Mouse (Mus musculus) midbrain, embryonic 13.5 days (tissue): ENCODE measurements around the gene Cyp2ab1. TPM values are rescaled to one million over a fixed set of nuclear protein-coding genes. Genes with fewer than 3 reads are reported as not detected.
"Not testable (repeated sequence)": the region's sequence is repeated elsewhere in the genome, so short reads cannot be mapped to it uniquely, and the experiment has no call there.

Experiments
- ATAC-seq: fragments of 200-750 bp; cut with Nextera tagmentation; 2 replicates; pipeline ENCODE4 v1.8.0; 2017; ENCODE audit warnings: mild to moderate bottlenecking, moderate TSS enrichment, moderate library complexity
- H3K27ac ChIP-seq: fragments of 300-500 bp; sonication (generic); 2 replicates; pipeline ENCODE4 v1.5.1; 2015; ENCODE audit warnings: inconsistent platforms, mild to moderate bottlenecking, moderate library complexity
- H3K27me3 ChIP-seq: fragments of 300-500 bp; sonication (generic); 2 replicates; pipeline ENCODE4 v1.6.1; 2015; ENCODE audit warnings: mild to moderate bottlenecking, inconsistent platforms
- H3K36me3 ChIP-seq: fragments of 300-500 bp; sonication (generic); 2 replicates; pipeline ENCODE4 v1.6.1; 2015; ENCODE audit warnings: mild to moderate bottlenecking, inconsistent platforms
- H3K4me1 ChIP-seq: fragments of 300-500 bp; sonication (generic); replicated peaks from 2 replicates; pipeline ENCODE4 v1.6.1; 2015; ENCODE audit warnings: inconsistent platforms
- H3K4me2 ChIP-seq: fragments of 300-500 bp; sonication (generic); replicated peaks from 2 replicates; pipeline ENCODE4 v1.6.1; 2015; ENCODE audit warnings: moderate library complexity, mild to moderate bottlenecking, inconsistent platforms
- H3K4me3 ChIP-seq: fragments of 300-500 bp; sonication (generic); replicated peaks from 2 replicates; pipeline ENCODE4 v1.5.1; 2015; ENCODE audit warnings: mild to moderate bottlenecking, inconsistent platforms
- H3K9ac ChIP-seq: fragments of 300-500 bp; sonication (generic); replicated peaks from 2 replicates; pipeline ENCODE4 v1.6.1; 2015; ENCODE audit warnings: mild to moderate bottlenecking, inconsistent platforms
- H3K9me3 ChIP-seq: fragments of 300-500 bp; sonication (generic); 2 replicates; pipeline ENCODE4 v1.6.1; 2016; ENCODE audit warnings: mild to moderate bottlenecking, inconsistent platforms
- WGBS: fragments of 180-500 bp; shearing (Covaris S2); methylation state at CpG from one replicate; pipeline ENCODE4 v1.1.7; 2015; 5-methylcytosine and 5-hydroxymethylcytosine counted together
- polyA plus RNA-seq: library from polyadenylated mRNA; unstranded; fragments of >200 nt; fragmentation: Nextera tagmentation; extraction: Ambion mirVana; gene quantifications from 2 replicates; pipeline ENCODE4 v1.2.1, GENCODE M21; 2015

Cyp2ab1 gene
- not detected in 2 replicates for polyA plus RNA-seq

- no peaks in the 10 kb centered on the region for H3K9me3 ChIP-seq
- no peak within 1 kb of the TSS for H3K4me2 ChIP-seq
- no peaks in the 10 kb centered on the region for H3K4me1 ChIP-seq
- no peak for ATAC-seq
- no peak within 1 kb of the TSS for H3K4me3 ChIP-seq
- no peaks in the 10 kb centered on the region for H3K27me3 ChIP-seq
- H3K36me3 ChIP-seq = peaks cover 21% of the 10 kb centered on the region
- H3K27ac ChIP-seq = no peak within 1 kb of the TSS
- no peak within 1 kb of the TSS for H3K9ac ChIP-seq
- WGBS = 81% methylated on average over 5 of the region's 5 CpGs
Observed at GRCm38 (mm10) chr16:20325286-20325685, at the start of gene Cyp2ab1. Gene Cyp2ab1, minus strand, starts transcription at chr16:20325404.

DNA sequence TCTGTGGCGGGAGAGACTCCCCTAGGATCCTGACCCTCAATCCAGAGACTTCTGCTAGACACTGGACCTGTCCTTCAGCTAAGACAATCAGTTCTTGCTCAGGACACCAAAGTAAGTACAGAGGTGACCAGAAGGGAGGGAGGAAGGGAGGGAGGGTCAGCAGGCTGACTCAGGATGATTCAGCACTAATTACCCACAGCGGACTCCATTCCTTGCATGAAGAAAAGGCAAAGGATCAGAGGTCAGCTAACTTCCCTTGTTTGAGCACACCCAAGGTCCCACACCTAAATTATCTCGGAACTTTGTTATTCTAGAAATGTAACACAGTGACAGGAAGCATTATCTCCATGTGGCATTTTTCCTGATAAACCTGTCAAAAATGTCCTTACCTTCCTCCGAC, 46.5 kb upstream of the Cyp2ab1 start:
- Histone ChIP-seq H3K9me3 (no peaks in the 10 kb centered on the region), H3K4me3 (no peak overlapping the region), H3K9ac (no peak overlapping the region), H3K36me3 (peaks cover 91% of the 10 kb centered on the region), H3K27ac (no peak overlapping the region), H3K4me2 (no peak overlapping the region), H3K27me3 (no peaks in the 10 kb centered on the region), H3K4me1 (no peaks in the 10 kb centered on the region)
- 95% methylated on average over 4 of the region's 4 CpGs for WGBS
- no peak for ATAC-seq

DNA sequence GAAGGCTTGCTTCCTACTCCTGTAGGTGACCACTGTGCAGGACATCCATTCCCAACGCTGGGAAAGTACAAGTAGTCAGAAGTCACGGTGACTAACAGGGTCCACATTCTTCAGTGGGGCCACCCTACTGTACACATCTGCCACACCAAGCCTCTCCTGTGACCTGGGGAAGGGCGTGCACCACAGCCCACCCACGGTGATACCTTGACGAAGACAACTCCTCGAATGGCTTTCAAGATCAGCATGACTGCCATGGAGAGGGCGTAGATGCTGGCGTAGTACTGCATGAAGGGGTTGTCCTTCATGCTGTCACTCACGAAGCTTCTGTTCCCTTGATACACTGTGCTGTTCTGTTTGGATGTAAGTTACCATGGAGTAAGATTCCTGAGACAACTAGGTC, 43.0 kb upstream of the Cyp2ab1 start:
- Histone ChIP-seq H3K27ac (no peak overlapping the region), H3K4me3 (no peak overlapping the region), H3K4me2 (no peak overlapping the region), H3K27me3 (no peaks in the 10 kb centered on the region), H3K36me3 (peaks cover 92% of the 10 kb centered on the region), H3K4me1 (no peaks in the 10 kb centered on the region), H3K9me3 (no peaks in the 10 kb centered on the region), H3K9ac (no peak overlapping the region)
- ATAC-seq = no peak
- 96% methylated on average over 9 of the region's 9 CpGs for WGBS

DNA sequence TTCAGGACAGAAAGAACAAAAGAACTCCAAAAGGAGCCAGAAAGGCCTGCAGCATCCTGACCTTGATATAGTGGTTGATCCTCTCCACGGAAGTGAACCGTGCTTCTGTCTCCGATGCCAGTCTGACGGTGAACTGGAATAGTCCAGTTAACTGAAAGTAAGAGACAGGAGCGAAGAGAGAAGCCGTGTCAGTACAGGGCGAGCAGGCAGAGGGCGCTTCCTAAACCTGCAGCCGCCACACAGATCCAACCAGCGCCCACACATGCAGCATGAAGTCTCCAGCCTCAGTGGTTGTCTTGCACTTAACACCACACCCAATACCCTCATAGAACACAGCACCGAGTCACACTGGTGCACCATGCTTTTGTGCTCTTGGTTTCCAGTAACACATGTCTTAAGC, 36.9 kb upstream of the Cyp2ab1 start:
- 92% methylated on average over 11 of the region's 11 CpGs for WGBS
- Histone ChIP-seq H3K4me1 (no peaks in the 10 kb centered on the region), H3K4me3 (no peak overlapping the region), H3K27ac (no peak overlapping the region), H3K9me3 (no peaks in the 10 kb centered on the region), H3K27me3 (no peaks in the 10 kb centered on the region), H3K36me3 (peaks cover 97% of the 10 kb centered on the region), H3K4me2 (no peak overlapping the region), H3K9ac (no peak overlapping the region)
- ATAC-seq = no peak

- not testable (repeated sequence) for ATAC-seq, H3K9me3 ChIP-seq, H3K4me1 ChIP-seq, H3K27ac ChIP-seq, H3K4me3 ChIP-seq, H3K27me3 ChIP-seq, H3K9ac ChIP-seq, H3K4me2 ChIP-seq
- 97% methylated on average over 3 of the region's 3 CpGs for WGBS
- peaks cover 95% of the 10 kb centered on the region for H3K36me3 ChIP-seq
Observed at GRCm38 (mm10) chr16:20361496-20361895, 36.3 kb upstream of the Cyp2ab1 start.

DNA sequence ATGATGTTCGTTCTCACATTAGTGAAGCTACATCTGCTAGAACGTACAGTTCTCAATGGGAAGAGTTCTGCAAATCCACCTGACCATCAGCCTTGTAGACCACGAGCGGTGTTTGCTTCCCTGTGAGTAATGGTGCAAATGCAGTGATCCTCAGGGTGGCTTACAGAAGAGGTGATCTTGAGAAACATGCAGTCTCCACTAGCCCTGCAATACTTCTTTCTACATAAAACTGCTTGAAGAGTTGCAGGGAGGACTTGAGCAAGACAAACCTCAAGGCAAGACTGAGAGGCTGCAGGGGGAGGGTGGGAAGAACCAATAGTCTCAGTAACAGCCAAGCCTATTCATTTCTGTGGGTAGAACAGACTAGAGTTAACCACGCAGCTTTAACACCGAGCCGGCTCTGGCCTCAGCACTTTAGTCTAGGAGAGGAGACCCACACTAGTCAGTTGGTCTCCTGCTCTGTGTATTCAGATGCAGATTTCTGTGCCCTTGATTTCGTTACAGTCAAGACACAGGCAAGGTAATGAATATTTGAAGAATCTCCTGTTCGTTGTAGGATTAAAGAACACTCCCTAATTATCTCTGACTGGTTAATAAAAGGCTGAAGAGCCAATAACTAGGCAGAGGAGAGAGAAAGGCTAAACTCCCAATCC, 34.6 kb upstream of the Cyp2ab1 start:
- Histone ChIP-seq H3K9ac (no peak overlapping the region), H3K27me3 (no peaks in the 10 kb centered on the region), H3K9me3 (no peaks in the 10 kb centered on the region), H3K27ac (no peak overlapping the region), H3K4me1 (no peaks in the 10 kb centered on the region), H3K36me3 (peaks cover 94% of the 10 kb centered on the region), H3K4me3 (no peak overlapping the region), H3K4me2 (no peak overlapping the region)
- ATAC-seq = no peak
- WGBS = 77% methylated on average over 9 of the region's 9 CpGs

DNA sequence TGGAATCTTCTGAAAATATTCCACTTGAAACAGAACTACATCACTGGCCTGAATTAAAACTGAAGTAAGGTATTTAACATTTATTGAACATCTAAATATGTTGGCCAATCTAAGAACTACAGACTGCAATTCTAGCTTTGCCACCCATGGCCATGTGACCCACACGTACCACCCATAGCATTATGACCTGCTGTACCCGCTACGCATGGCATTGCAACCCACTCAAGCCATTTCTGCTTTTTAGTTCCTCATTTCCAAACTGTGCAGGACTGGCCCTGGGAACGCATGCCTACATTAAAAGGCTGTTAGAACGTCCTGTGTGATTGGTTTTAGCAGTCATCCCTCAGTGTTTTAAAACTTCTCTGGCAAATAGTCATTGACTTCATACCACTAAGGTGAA, 32.6 kb upstream of the Cyp2ab1 start:
- Histone ChIP-seq H3K36me3 (peaks cover 91% of the 10 kb centered on the region), H3K4me1 (no peaks in the 10 kb centered on the region), H3K27me3 (no peaks in the 10 kb centered on the region), H3K27ac (no peak overlapping the region), H3K4me2 (no peak overlapping the region), H3K4me3 (no peak overlapping the region), H3K9ac (no peak overlapping the region), H3K9me3 (no peaks in the 10 kb centered on the region)
- 94% methylated on average over 5 of the region's 5 CpGs for whole genome bisulfite sequencing
- ATAC-seq = no peak

- H3K27ac ChIP-seq = no peak overlapping the region
- peaks cover 79% of the 10 kb centered on the region for H3K36me3 ChIP-seq
- ATAC-seq = no peak
- no peak overlapping the region for H3K4me2 ChIP-seq
- 96% methylated on average over 2 of the region's 2 CpGs for WGBS
- no peaks in the 10 kb centered on the region for H3K27me3 ChIP-seq
- no peaks in the 10 kb centered on the region for H3K4me1 ChIP-seq
- no peak overlapping the region for H3K4me3 ChIP-seq
- no peaks in the 10 kb centered on the region for H3K9me3 ChIP-seq
- no peak overlapping the region for H3K9ac ChIP-seq
Observed at GRCm38 (mm10) chr16:20354762-20355161, 29.6 kb upstream of the Cyp2ab1 start.

DNA sequence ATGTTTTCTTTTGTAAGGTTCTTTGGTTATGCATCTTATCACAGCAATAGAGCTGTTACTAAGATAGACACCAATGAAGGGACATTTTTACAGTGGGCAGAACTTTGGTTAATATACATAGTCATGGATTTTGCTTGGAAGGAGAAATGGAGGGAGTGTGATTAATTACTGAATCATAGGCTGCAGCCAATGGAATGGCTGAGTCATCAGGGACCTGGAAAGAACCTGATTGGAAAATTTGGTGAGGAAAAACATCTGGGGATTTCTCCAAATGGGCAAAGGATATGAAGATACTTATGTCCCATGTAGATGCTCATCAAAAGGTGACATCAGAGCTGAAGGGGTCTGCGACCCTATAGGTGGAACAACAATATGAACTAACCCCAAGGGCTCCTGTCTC, 28.8 kb upstream of the Cyp2ab1 start:
- Histone ChIP-seq H3K36me3 (peaks cover 79% of the 10 kb centered on the region), H3K27ac (no peak overlapping the region), H3K27me3 (no peaks in the 10 kb centered on the region), H3K9me3 (no peaks in the 10 kb centered on the region), H3K4me2 (no peak overlapping the region), H3K9ac (no peak overlapping the region), H3K4me3 (no peak overlapping the region), H3K4me1 (no peaks in the 10 kb centered on the region)
- ATAC-seq = no peak
- 96% methylated on average over 1 of the region's 1 CpGs for WGBS

DNA sequence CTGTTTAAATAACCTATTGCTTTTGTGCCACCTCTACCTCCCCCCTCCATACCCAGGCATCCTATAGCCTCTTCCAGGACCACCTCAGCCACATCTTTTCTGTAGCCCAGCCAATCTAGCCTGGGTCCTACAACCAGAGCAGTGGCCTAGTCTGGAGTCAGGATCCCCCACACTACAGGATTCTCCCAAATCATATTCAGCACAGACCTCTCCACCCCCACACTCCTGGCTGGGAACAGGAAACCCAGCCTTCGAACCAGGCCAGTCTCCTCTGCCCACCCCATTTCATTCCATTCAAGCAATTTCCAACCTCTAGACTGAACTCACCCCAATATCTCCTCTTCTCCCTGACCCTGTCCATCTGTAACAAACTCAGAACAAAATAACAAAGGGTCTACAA, 20.3 kb upstream of the Cyp2ab1 start:
- WGBS = 97% methylated on average over 1 of the region's 1 CpGs
- Histone ChIP-seq H3K4me3 (no peak overlapping the region), H3K36me3 (peaks cover 65% of the 10 kb centered on the region), H3K27ac (no peak overlapping the region), H3K4me1 (no peaks in the 10 kb centered on the region), H3K27me3 (no peaks in the 10 kb centered on the region), H3K9ac (no peak overlapping the region), H3K9me3 (no peaks in the 10 kb centered on the region), H3K4me2 (no peak overlapping the region)
- no peak for ATAC-seq

GRCm38 (mm10) chr16:20338616-20339015, 13.4 kb upstream of the Cyp2ab1 start:
- ATAC-seq = no peak
- 98% methylated on average over 3 of the region's 3 CpGs for whole genome bisulfite sequencing
- peaks cover 76% of the 10 kb centered on the region for H3K36me3 ChIP-seq

GRCm38 (mm10) chr16:20334918-20335317, 9.7 kb upstream of the Cyp2ab1 start:
- Histone ChIP-seq H3K9me3 (no peaks in the 10 kb centered on the region), H3K4me2 (no peak overlapping the region), H3K36me3 (peaks cover 82% of the 10 kb centered on the region), H3K27ac (no peak overlapping the region), H3K4me1 (no peaks in the 10 kb centered on the region), H3K4me3 (no peak overlapping the region), H3K9ac (no peak overlapping the region), H3K27me3 (no peaks in the 10 kb centered on the region)
- 93% methylated on average over 8 of the region's 8 CpGs for WGBS
- ATAC-seq = no peak

More at GRCm38 (mm10) chr16:20338616-20339015, 13.4 kb upstream of the Cyp2ab1 start:
- Histone ChIP-seq H3K27me3 (no peaks in the 10 kb centered on the region), H3K4me2 (no peak overlapping the region), H3K4me1 (no peaks in the 10 kb centered on the region), H3K27ac (no peak overlapping the region), H3K4me3 (no peak overlapping the region), H3K9me3 (no peaks in the 10 kb centered on the region), H3K9ac (no peak overlapping the region)

DNA sequence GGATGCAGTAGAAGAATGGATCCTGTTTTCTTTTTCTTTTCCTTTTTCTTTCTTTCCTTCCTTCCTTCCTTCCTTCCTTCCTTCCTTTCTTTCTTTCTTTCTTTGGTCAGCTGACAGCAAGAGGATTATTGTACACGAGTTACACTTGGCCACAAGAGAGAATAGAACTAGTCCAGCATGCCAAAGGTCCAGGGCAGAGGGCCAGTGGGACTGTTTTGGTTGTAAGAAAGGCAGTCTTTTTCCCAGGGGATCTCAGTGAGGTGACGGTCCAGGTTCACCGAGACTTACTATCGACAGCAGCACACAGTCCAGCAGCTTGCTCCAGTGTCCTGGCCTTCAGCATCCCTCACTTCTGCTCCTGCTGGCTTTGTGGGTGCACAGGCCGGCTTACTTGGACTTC, 3.1 kb upstream of the Cyp2ab1 start:
- Histone ChIP-seq H3K4me1 (no peaks in the 10 kb centered on the region), H3K36me3 (peaks cover 47% of the 10 kb centered on the region), H3K27me3 (no peaks in the 10 kb centered on the region), H3K27ac (no peak overlapping the region), H3K4me3 (no peak overlapping the region), H3K9me3 (no peaks in the 10 kb centered on the region), H3K9ac (no peak overlapping the region), H3K4me2 (no peak overlapping the region)
- ATAC-seq = no peak
- 93% methylated on average over 5 of the region's 5 CpGs for WGBS
